15 mouse cellular contexts compared by ENCODE assay signal in genomic region chr9:56581016-56581415, GRCm38 (mm10).
"Had no signal": no experiment of that assay in that cellular context is flagged by ENCODE, and none has a peak within 500 bp of the region (broad histone marks: within the 10 kb centered on the region; RNA-seq: fewer than 3 reads in every experiment).

No protein-coding gene starts in this region.

- H3K27me3 ChIP-seq: lung, embryonic 15.5 days; neural tube, embryonic 12.5 days; stomach, embryonic 15.5 days had no signal

- H3K4me3 ChIP-seq: lung, embryonic 15.5 days; megakaryocyte, embryonic 14.5 days; neural tube, embryonic 12.5 days; stomach, embryonic 15.5 days had no signal

- DNase-seq: lung, adult 2 months; lung, postnatal 14 days; lung, postnatal 36 days; midbrain, embryonic 14.5 days; right cerebral cortex, postnatal 14 days; thymus, adult 18-20 months; thymus, postnatal 14 days; thymus, postnatal 4 days had no signal

- H3K9me3 ChIP-seq: lung, embryonic 15.5 days; megakaryocyte, embryonic 14.5 days; neural tube, embryonic 12.5 days; stomach, embryonic 15.5 days had no signal

- H3K9ac ChIP-seq: lung, embryonic 15.5 days; neural tube, embryonic 12.5 days; stomach, embryonic 15.5 days had no signal

- ATAC-seq: lung, postnatal 0 days had no signal

- H3K4me2 ChIP-seq: lung, embryonic 15.5 days; midbrain, embryonic 11.5 days; neural tube, embryonic 12.5 days; stomach, embryonic 15.5 days had no signal

- H3K36me3 ChIP-seq: lung, embryonic 15.5 days; neural tube, embryonic 12.5 days; stomach, embryonic 15.5 days had no signal

- H3K4me1 ChIP-seq: stomach, embryonic 15.5 days had no signal

- H3K27ac ChIP-seq: lung, embryonic 15.5 days; macrophage; stomach, embryonic 15.5 days had no signal
